Mouse (Mus musculus) cortical plate, adult 2 months (tissue): ENCODE results near the gene Borcs6.

ENCODE experiments used
- CTCF ChIP-seq: fragments of 200-500 bp; IDR thresholded peaks from 2 replicates; pipeline ENCODE4 v1.5.1; 2011; ENCODE audit warnings: mild to moderate bottlenecking, control low read depth, low read length; ENCODE audit not compliant: insufficient read depth; ENCODE audit errors: extremely low read depth
- POLR2A ChIP-seq: fragments of 200-500 bp; IDR thresholded peaks from 2 replicates; pipeline ENCODE4 v1.6.1; 2011; ENCODE audit warnings: mild to moderate bottlenecking, low read length, control low read depth; ENCODE audit not compliant: insufficient read depth; ENCODE audit errors: extremely low read depth

DNA sequence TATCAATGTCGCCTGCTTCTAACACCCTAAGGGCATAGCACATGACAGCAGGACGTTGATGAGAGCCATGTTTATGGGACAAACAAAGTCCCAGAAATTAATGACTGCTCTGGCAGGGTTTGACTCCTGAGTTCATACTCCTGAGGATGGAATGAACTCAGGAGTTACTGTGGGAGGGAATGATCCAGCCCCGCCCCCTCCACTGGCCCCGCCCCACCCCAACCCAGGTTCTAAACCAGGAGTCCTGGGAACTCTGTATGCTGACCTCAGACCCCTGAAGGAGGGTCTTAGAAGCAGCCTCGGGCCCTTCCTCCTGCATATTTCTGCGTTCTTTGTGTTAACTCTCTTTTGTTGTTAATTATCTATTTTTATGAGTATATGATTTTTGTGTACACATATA is 26.1 kb downstream of the Borcs6 start:
- TF ChIP-seq CTCF (no peak), POLR2A (no peak)
